Mouse (Mus musculus) A20 (cell line): ENCODE data around the gene Stk25.
"Not testable (repeated sequence)": the region's sequence is repeated elsewhere in the genome, so short reads cannot be mapped to it uniquely, and the experiment has no call there.

Experiments used
- DNase-seq: peaks from one replicate; pipeline ENCODE4 v3.0.0-alpha.2; 2011; ENCODE audit warnings: low read depth, low spot score

Gene Stk25

GRCm38 (mm10) chr1:93658559-93658958 lies at the start of gene Stk25:
Gene Stk25, minus strand, starts transcription at chr1:93658659.
- not testable (repeated sequence) for DNase-seq

DNA sequence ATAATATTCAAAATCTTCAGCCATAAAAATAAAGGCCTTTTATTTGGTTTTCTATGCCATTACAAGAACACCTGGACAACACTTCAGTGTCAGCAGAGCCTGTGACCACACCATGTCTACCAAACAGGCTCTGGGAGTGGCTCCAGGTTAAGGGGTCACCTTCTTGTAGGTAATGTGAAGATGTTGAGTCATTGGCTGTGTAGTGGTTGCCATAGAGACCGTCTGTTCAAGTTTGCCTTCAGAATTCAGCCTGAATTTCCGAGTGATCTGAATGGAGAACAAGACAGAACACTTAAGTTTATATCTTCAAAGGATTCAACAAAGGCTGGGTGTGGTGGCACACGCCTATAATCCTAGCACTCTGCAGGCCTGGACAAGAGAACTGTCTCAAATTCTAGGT lies 46.9 kb upstream of the Stk25 start:
- no peak for DNase-seq

- DNase-seq, result no peak
These were observed 45.9 kb upstream of the Stk25 start for GRCm38 (mm10) chr1:93704341-93704740.

DNA sequence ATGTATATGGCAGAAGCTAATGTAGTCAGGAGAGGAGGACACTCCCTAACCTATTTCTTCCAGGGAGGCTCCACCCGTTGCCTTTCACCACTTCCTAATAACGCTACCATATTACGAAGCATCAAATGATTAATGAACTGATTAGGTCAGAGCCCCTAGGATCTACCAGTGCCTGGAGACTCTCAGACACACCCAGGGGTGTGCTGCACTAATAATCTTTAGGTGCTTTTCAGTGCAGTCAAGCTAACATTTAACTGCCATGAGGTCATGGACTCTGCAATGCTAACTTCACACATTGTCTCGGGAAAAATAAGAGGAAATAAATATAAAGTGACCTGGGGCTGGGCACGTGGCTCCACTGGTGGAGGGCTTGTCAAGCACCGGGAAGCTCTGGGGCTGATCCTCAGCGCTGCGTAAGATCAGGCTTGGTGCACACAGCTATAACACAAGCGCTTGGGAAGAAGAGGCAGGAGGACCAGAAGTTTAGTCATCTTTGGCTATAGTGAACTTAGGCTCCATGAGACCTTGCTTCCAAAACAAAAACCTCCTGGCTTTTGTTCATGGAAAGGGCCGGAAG lies 45.1 kb upstream of the Stk25 start:
- DNase-seq, result no peak

DNA sequence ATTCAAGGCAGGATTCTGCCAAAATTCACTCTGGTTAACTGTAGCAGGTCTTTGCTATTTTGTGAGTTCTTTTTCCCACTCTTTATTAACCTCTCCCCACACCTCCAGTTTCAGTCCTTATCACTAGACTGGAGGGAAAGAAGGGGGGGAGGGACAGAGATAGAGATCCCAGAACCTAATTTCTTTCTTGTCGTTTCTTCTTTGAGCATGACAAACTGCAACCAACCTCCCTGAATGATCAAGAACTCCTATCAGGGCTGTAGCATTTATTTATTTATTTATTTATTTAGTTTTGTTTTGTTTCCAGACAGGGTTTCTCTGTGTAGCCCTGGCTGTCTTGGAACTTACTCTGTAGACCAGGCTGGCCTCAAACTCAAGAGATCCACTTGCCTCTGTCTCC lies 43.6 kb upstream of the Stk25 start:
- no peak for DNase-seq

GRCm38 (mm10) chr1:93699159-93699558 lies 40.7 kb upstream of the Stk25 start:
- no peak for DNase-seq

- no peak for DNase-seq
These were observed 38.9 kb upstream of the Stk25 start for GRCm38 (mm10) chr1:93697317-93697716.

DNA sequence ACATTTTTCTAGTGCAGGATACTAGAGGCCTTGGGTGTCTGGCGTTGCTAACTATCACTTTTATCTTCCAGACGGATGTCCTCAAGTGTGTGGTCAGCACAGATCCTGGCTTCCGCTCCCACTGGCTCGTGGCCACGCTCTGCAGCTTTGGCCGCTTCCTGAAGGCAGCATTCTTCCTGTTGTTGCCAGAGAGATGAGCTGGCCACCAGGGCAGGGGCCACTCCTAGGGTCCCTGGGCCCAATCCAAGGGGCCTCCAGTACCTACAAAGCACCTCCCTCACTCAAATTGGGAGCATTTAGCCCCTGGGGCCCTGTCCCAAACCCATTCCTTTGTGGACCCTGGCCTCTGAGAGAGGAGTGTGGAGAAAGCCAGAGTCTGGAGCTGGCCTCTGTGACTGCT lies 36.5 kb upstream of the Stk25 start:
- no peak for DNase-seq

DNA sequence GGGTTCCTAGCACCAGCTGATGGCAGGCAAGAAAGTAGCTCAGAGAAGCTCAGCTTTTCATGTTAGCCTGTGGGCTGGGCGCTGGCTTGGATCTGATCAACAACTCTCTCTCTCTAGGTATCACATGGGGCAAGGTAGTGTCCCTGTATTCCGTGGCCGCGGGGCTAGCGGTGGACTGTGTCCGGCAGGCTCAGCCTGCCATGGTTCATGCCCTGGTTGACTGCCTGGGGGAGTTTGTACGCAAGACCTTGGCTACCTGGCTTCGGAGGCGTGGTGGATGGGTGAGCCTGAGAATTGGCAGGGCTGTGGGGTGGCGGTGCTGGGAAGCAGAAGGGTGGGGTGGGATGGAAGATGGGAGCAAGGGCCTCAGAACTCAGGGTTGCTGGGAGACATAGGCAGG lies 35.5 kb upstream of the Stk25 start:
- DNase-seq, result no peak

- DNase-seq, result no peak
These were observed 35.0 kb upstream of the Stk25 start for GRCm38 (mm10) chr1:93693502-93693901.

DNA sequence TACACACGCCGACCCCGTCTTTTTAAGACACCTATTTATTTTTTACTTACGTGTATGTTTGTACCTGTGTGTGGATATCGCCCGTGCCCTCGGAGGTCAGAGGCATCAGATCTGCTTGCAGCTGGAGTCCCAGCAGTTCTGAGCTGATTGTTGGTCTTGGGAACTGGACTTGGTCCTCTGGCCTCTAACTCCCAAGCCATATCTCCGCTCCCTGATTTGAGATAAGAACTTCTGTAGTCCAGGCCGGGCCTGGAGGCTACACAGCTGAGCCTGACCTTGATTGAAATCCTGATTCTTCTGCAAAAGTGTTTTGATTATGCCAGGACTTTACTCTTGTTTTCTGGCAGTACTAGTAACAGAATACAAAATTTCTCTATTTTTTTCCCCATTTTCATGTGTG lies 34.3 kb upstream of the Stk25 start:
- DNase-seq, result no peak

GRCm38 (mm10) chr1:93691786-93692357 lies 33.4 kb upstream of the Stk25 start:
- DNase-seq, result no peak

- no peak for DNase-seq
These were observed 32.6 kb upstream of the Stk25 start for GRCm38 (mm10) chr1:93691106-93691505.

DNA sequence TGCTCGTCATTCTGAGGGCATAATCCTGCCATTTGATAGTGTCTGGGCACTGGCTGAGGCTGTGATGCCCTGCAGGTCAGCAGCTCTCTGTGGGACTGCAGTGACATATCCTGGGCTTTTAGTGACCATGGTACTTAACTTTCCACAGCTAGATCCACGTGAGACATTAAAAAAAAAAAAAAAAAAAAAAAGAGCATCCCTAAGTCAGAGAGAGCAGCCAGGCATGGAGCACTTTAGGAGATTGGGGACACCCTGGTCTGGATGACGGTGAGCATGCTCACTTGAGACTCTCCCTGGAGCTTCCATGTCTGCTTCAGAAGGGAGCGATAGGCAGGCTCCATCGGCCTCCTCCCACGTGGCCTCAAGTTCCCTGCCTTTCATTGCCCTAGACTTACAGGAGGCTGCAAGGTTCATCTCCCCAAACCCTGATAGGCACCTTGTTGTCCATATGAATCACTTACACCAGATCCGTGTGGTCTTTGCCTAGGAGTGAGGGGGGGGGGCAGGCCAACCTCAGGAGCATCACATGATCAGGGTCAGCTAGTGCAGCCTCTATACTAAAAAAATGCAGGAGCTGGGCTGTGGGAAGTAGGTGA lies 31.5 kb upstream of the Stk25 start:
- DNase-seq, result no peak

- no peak for DNase-seq
These were observed 29.7 kb upstream of the Stk25 start for GRCm38 (mm10) chr1:93688154-93688553.

- no peak for DNase-seq
These were observed 28.5 kb upstream of the Stk25 start for GRCm38 (mm10) chr1:93686961-93687320.

DNA sequence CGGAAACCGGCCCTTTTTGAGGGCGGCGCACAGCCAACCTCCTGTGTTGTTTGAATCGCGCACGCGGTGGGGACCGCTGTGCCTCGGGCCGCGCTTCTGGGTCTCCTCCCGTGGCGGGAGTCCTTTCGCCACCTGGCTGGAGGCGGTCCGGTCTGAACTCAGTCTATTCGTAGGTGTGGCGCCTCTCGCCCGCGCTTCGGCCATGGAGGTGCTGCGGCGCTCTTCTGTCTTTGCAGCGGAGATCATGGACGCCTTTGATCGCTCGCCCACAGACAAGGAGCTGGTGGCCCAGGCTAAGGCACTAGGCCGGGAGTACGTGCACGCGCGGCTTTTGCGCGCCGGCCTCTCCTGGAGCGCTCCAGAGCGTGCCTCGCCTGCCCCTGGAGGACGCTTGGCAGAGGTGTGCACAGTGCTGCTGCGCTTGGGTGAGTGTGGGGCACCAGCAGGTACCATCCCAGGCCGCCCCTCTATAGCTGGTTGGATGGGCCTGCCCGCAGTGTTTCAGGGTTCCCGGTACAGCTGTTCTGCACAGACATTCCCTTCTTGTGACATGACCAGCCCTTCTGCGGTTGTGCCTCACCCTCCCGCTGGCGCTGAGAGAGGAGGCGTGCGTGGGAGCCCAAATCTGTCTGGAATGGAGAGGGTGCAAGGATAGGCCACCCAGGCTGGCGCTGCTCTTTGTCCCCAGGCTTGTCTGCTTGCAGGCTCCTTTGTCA lies 27.9 kb upstream of the Stk25 start:
- no peak for DNase-seq

- no peak for DNase-seq
These were observed 27.2 kb upstream of the Stk25 start, which contains the start of gene Bok for GRCm38 (mm10) chr1:93685401-93686244. Gene Bok, plus strand, starts transcription at chr1:93685660.

DNA sequence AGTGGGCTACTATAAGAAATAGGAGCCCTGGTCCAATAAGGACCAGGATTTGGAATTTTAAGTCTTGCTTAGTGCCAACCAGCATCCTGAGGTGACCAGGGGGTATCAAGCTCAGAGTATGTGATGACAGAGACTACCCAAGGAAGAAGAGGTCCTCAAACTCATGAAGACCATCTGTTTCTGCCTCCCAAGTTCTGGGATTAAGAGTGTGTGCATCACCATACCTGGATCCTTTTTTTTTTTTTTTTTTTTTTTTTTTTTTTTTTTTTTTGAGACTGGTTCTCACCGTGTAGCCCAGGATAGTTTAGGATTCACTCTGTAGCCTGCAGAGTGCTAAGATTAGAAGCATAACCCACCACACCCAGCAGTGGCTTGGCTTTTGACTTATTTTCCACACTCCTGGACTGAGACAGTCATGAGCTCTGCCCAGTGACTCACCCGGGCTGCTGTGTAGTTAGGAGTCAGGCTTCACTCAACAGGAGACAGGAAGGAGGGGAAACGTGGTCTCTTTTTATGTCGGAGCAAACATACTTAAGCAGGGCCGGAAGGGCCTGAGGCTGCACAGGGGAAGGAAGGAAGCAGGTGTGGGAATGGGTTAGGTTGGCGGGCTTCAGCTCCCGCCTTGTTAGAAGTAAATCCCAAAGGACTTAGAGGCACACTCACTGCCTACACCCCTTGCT lies 21.6 kb upstream of the Stk25 start:
- DNase-seq, result no peak

- DNase-seq, result no peak
These were observed 19.9 kb upstream of the Stk25 start for GRCm38 (mm10) chr1:93678386-93678785.

DNA sequence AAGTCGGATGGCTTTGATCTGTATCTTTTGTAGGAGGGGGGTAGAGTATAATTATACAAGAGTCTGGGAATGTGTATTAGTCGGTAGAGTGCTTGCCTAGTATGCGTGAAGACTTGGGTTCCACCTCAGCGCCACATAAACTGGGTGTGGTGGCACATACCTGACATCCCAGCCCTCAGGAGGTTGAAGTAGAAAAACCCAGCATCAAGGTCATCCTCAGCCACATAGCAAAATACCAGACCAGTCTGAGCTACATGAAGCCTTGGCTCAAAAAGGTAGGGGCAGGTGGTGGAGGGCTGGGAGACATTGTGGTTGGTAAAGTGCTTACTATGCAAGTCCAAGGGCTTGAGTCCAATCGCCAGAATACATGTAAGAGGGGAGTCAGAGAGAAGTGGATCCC lies 14.2 kb upstream of the Stk25 start:
- no peak for DNase-seq
